Mouse (Mus musculus) myocyte (in vitro differentiated cells): Measurements from ENCODE around the gene Lin28b. TPM values are rescaled to one million over a fixed set of nuclear protein-coding genes. Genes with fewer than 3 reads are reported as not detected.

Experiments used
- H3K27me3 ChIP-seq: one replicate; pipeline ENCODE4 v1.6.1; 2011; ENCODE audit not compliant: control insufficient read depth, insufficient read depth, insufficient read length
- H3K36me3 ChIP-seq: one replicate; pipeline ENCODE4 v1.6.1; 2011; ENCODE audit not compliant: control insufficient read depth, insufficient read depth
- H3K4me2 ChIP-seq: one replicate; pipeline ENCODE4 v1.6.1; 2011; ENCODE audit warnings: low read depth, control low read depth
- H3K4me3 ChIP-seq: one replicate; pipeline ENCODE4 v1.5.1; 2011; ENCODE audit warnings: mild to moderate bottlenecking, control low read depth, moderate library complexity
- H3K79me2 ChIP-seq: one replicate; pipeline ENCODE4 v1.6.1; 2011; ENCODE audit not compliant: control insufficient read depth, insufficient read depth
- H3ac ChIP-seq: one replicate; pipeline ENCODE4 v1.6.1; 2011; ENCODE audit not compliant: control insufficient read depth, insufficient read length
- CEBPB ChIP-seq: IDR thresholded peaks from 2 replicates; pipeline ENCODE4 v1.6.1; 2011; ENCODE audit warnings: mild to moderate bottlenecking, moderate library complexity; ENCODE audit not compliant: poor library complexity, insufficient read depth, severe bottlenecking
- E2F4 ChIP-seq: IDR thresholded peaks from one replicate; pipeline ENCODE4 v1.6.1; 2011; ENCODE audit warnings: mild to moderate bottlenecking, control low read depth, moderate library complexity; ENCODE audit not compliant: insufficient read depth
- MAX ChIP-seq: IDR thresholded peaks from one replicate; pipeline ENCODE4 v1.6.1; 2011; ENCODE audit warnings: low read depth, mild to moderate bottlenecking, control low read depth
- MYOD1 ChIP-seq, 3 experiments: IDR thresholded peaks; one replicate each; pipeline ENCODE4 v1.6.1; 2011; ENCODE audit warnings: control low read depth in 2 of 3, low read depth in 2 of 3, mild to moderate bottlenecking in 2 of 3, moderate library complexity in 1 of 3; ENCODE audit not compliant: insufficient read length in 2 of 3, control insufficient read depth in 1 of 3
- MYOG ChIP-seq, 3 experiments: IDR thresholded peaks; one replicate each; pipeline ENCODE4 v1.6.1; 2011; ENCODE audit warnings: control low read depth in 2 of 3, low read depth in 2 of 3, mild to moderate bottlenecking in 2 of 3; ENCODE audit not compliant: insufficient read length in 2 of 3, control insufficient read depth in 1 of 3, insufficient read depth in 1 of 3
- POLR2A ChIP-seq: IDR thresholded peaks from one replicate; pipeline ENCODE4 v1.6.1; 2011; ENCODE audit warnings: low read depth, mild to moderate bottlenecking, control low read depth, moderate library complexity; ENCODE audit not compliant: insufficient read length
- POLR2AphosphoS2 ChIP-seq: IDR thresholded peaks from one replicate; pipeline ENCODE4 v1.6.1; 2011; ENCODE audit warnings: low read depth, control low read depth; ENCODE audit not compliant: insufficient read length
- REST ChIP-seq: IDR thresholded peaks from one replicate; pipeline ENCODE4 v1.6.1; 2011; ENCODE audit warnings: mild to moderate bottlenecking, control low read depth, moderate library complexity; ENCODE audit not compliant: insufficient read depth, insufficient read length
- SRF ChIP-seq: IDR thresholded peaks from one replicate; pipeline ENCODE4 v1.6.1; 2011; ENCODE audit warnings: low read depth; ENCODE audit not compliant: control insufficient read depth, insufficient read length
- TCF12 ChIP-seq: IDR thresholded peaks from one replicate; pipeline ENCODE4 v1.6.1; 2011; ENCODE audit warnings: mild to moderate bottlenecking, control low read depth; ENCODE audit not compliant: poor library complexity, insufficient read depth, severe bottlenecking
- TCF3 ChIP-seq: IDR thresholded peaks from one replicate; pipeline ENCODE4 v1.6.1; 2011; ENCODE audit warnings: low read depth, control low read depth; ENCODE audit not compliant: insufficient read length
- USF1 ChIP-seq: IDR thresholded peaks from one replicate; pipeline ENCODE4 v1.6.1; 2011; ENCODE audit warnings: low read depth, mild to moderate bottlenecking, control low read depth, moderate library complexity
- polyA plus RNA-seq: library from polyadenylated mRNA; unstranded; fragments of >200 nt; fragmentation: generic; extraction: Trizol; gene quantifications from one replicate; pipeline ENCODE4 v1.2.1, GENCODE M21; 2012; ENCODE audit warnings: missing spikeins

The Lin28b gene
- polyA plus RNA-seq, 1 experiment = 0.01 TPM

- H3K27me3 ChIP-seq = no peaks in the 10 kb centered on the region
- H3K4me3 ChIP-seq = no peak overlapping the region
- H3K79me2 ChIP-seq = no peaks in the 10 kb centered on the region
- H3K4me2 ChIP-seq = no peak overlapping the region
- H3K36me3 ChIP-seq = no peaks in the 10 kb centered on the region
- no peak for TF ChIP-seq TCF3
- no peak overlapping the region for H3ac ChIP-seq
Measured at GRCm38 (mm10) chr10:45381937-45382636, 104.1 kb downstream of the Lin28b start.

- Histone ChIP-seq H3K27me3 (no peaks in the 10 kb centered on the region), H3K4me3 (no peak overlapping the region)
- TF ChIP-seq TCF12 = no peak
- TF ChIP-seq SRF = no peak
Measured at GRCm38 (mm10) chr10:45378269-45378668, 107.9 kb downstream of the Lin28b start.

GRCm38 (mm10) chr10:45372994-45373692 is 113.1 kb downstream of the Lin28b start:
- TF ChIP-seq POLR2A (no peak), POLR2AphosphoS2 (peak; percentile 23), USF1 (no peak), CEBPB (no peak)
- Histone ChIP-seq H3K27me3 (no peaks in the 10 kb centered on the region), H3K4me2 (no peak overlapping the region), H3K4me3 (no peak overlapping the region), H3K36me3 (peaks cover 28% of the 10 kb centered on the region), H3K79me2 (no peaks in the 10 kb centered on the region), H3ac (no peak overlapping the region)

More at GRCm38 (mm10) chr10:45378269-45378668, 107.9 kb downstream of the Lin28b start:
- Histone ChIP-seq H3ac (no peak overlapping the region), H3K36me3 (no peaks in the 10 kb centered on the region), H3K4me2 (no peak overlapping the region), H3K79me2 (no peaks in the 10 kb centered on the region)

GRCm38 (mm10) chr10:45370545-45370944 is 115.7 kb downstream of the Lin28b start:
- no peak for TF ChIP-seq POLR2AphosphoS2
- no peak for TF ChIP-seq REST
- no peak for TF ChIP-seq MAX
- TF ChIP-seq E2F4 = no peak
- TF ChIP-seq MYOG (IDR thresholded peaks at IDR 0.05; ENCODE audit: control insufficient read depth in 1 of 3, insufficient read depth in 1 of 3, insufficient read length in 2 of 3, low read depth in 2 of 3) = no peak
- no peak for TF ChIP-seq MYOD1 (IDR thresholded peaks at IDR 0.05; ENCODE audit: control insufficient read depth in 1 of 3, insufficient read length in 2 of 3, low read depth in 2 of 3)
- TF ChIP-seq TCF3 = no peak
- no peak for TF ChIP-seq CEBPB
- no peak for TF ChIP-seq TCF12
- no peak for TF ChIP-seq POLR2A
- TF ChIP-seq USF1 = no peak
- no peak for TF ChIP-seq SRF
- H3ac ChIP-seq = no peak overlapping the region
- H3K36me3 ChIP-seq = peaks cover 45% of the 10 kb centered on the region
- H3K27me3 ChIP-seq = no peaks in the 10 kb centered on the region
- H3K79me2 ChIP-seq = no peaks in the 10 kb centered on the region
- no peak overlapping the region for H3K4me3 ChIP-seq
- H3K4me2 ChIP-seq = no peak overlapping the region

GRCm38 (mm10) chr10:45369639-45370038 is 116.6 kb downstream of the Lin28b start:
- TF ChIP-seq SRF (no peak), MYOD1 (IDR thresholded peaks at IDR 0.05; ENCODE audit: control insufficient read depth in 1 of 3, insufficient read length in 2 of 3, low read depth in 2 of 3) (no peak)
- no peaks in the 10 kb centered on the region for H3K79me2 ChIP-seq
- H3K4me2 ChIP-seq = no peak overlapping the region
- H3K4me3 ChIP-seq = no peak overlapping the region
- no peaks in the 10 kb centered on the region for H3K27me3 ChIP-seq
- no peak overlapping the region for H3ac ChIP-seq
- peaks cover 51% of the 10 kb centered on the region for H3K36me3 ChIP-seq
